Mouse (Mus musculus): ENCODE results near the gene Snrpg.
A peak's percentile ranks its signal among the peaks of the same experiment; 100 is the strongest.

DNA sequence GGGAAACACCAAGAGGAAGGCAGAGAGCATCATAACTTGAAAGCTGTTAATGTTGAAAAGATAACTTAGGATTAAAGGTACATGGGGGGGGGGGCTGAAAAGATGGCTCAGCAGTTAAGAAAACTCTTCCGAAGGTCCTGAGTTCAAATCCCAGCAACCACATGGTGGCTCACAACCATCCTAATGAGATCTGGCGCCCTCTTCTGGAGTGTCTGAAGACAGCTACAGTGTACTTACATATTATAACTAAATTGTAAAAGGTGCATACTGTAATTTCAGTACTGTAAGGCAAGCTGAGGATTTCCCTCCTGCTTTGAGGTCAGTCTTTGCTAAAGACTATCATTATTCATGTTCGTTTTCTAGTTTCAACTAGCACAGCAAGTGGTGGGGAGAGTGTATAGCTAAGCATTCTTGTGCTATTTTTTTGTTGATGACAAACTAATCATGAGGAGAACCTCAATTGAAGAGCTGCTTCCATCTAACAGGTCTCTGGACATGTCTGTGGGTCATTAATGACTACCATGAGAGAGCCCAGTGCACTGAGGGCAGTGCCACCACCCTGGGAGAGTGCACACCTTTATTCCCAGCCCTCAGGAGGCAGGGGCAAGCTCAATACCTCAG lies 901 bp upstream of the Snrpg start:
- TF ChIP-seq CTCF (IDR thresholded peaks at IDR 0.05; ENCODE audit: low read depth), result peak; percentile 64
- no peak for TF ChIP-seq EP300 (IDR thresholded peaks at IDR 0.05; ENCODE audit: low read depth)
